Mouse (Mus musculus) erythroblast, adult 5-6 weeks (primary cell): ENCODE results near the gene 1700008O03Rik. TPM values are rescaled to one million over a fixed set of nuclear protein-coding genes. Genes with fewer than 3 reads are reported as not detected.

Source experiments
- ATAC-seq: replicated peaks from 2 replicates; pipeline ENCODE4 v1.8.0; 2016; ENCODE audit warnings: moderate number of reproducible peaks, mild to moderate bottlenecking, moderate TSS enrichment, inconsistent platforms; ENCODE audit not compliant: poor library complexity, low FRiP score, severe bottlenecking
- total RNA-seq, 2 experiments: library from RNA; stranded (forward) in 1 of 2; stranded (reverse) in 1 of 2; fragments of 150-400 nt in 1 of 2; fragments of 200-764, 138-1000 nt in 1 of 2; gene quantifications; 2 replicates each; pipeline versions ENCODE4 v1.2.3 to v1.2.4; 2015 to 2017; ENCODE audit warnings: low replicate concordance in 2 of 2

The 1700008O03Rik gene
- total RNA-seq, 2 experiments from 2014 or later: not detected

DNA sequence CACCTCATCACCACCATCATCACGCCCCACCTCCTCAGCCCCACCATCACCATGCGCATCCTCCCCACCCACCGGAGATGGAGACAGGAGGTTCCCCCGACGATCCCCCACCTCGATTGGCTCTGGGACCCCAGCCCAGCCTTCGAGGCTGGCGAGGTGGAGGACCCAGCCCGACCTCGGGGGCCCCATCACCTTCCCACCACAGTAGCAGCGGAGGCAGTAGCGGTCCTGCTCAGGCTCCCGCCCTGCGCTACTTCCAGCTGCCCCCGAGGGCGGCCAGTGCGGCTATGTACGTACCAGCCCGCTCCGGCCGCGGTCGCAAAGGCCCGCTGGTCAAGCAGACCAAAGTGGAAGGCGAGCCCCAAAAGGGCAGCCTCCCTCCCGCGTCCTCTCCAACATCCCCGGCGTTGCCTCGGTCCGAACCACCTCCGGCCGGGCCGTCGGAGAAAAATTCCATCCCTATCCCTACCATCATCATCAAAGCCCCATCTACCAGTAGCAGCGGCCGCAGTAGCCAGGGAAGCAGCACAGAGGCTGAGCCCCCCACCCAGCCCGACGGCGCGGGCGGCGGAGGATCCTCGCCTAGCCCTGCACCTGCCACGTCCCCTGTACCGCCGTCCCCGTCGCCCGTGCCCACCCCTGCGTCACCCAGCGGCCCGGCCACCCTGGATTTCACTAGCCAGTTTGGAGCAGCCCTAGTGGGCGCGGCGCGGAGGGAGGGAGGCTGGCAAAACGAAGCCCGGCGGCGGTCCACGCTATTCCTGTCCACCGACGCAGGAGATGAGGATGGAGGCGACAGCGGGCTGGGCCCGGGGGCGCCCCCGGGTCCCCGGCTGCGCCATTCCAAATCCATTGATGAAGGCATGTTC is 33.5 kb downstream of the 1700008O03Rik start:
- no peak for ATAC-seq

DNA sequence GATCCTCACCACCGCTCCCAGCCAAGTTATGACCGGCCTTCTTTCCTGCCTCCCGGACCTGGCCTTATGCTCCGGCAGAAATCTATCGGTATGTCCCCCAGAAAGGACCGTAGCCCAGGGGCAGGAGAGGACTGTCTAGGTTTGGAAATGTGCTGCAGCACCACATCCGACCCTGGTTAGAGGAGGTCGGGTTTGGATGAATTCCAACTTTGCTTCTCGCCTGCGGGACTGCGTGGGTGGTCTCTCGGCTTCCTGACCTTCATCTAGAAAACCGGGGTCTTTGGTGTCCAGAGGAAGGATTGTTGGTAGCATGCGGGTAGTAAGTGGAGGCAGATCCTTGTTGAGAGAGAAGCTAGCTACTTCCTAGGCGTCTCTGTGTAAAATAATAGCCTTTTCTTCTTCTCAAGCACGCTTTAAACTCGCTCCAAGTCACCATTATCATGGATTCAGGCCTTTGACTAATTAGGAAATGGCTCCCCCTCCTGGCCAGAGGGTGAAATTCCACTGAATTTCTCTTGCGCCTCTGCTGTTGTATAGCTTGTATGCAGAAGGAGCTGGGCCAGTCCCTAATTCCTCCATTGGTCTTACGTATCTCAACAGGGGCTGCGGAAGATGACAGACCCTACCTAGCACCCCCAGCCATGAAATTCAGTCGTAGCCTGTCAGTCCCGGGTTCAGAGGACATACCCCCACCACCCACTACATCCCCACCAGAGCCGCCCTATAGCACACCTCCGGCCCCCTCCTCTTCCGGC is 34.5 kb downstream of the 1700008O03Rik start:
- peak; percentile 72 for ATAC-seq

DNA sequence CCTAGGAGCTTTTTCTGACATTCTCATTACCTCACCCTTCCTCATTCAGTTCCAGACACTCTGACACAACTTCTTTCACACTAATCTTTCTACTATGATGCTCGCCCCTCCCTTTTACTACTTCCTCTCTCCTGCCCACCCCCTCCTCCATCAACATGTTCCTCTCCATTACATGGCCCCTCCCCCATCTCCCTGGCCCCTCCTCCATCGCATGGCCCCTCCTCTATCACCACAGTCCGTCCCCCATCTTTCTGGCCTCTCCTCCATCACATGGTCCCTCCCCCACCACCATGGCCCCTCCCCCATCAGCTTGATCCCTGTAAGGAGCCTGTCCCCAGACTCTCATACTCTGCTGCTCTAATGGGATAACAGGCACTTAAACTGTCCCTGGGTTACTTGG is 36.6 kb downstream of the 1700008O03Rik start:
- ATAC-seq: no peak

DNA sequence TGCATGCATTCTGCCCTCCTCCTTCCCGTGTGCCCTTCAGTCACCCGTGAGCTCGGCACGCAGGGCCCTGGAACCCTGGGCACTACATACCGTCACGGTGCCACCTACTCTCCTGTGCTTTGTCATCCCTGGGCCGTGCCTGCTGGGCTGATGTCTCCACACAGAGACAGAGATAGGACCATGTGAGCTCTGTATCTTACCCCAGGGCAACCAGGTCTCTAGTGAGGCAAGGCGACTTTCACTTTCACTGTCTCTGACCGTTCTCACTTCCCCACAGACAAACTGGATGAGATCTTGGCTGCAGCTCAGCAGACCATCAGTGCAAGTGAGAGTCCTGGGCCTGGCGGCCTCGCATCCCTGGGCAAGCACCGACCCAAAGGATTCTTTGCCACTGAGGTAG is 41.0 kb downstream of the 1700008O03Rik start:
- ATAC-seq: no peak

DNA sequence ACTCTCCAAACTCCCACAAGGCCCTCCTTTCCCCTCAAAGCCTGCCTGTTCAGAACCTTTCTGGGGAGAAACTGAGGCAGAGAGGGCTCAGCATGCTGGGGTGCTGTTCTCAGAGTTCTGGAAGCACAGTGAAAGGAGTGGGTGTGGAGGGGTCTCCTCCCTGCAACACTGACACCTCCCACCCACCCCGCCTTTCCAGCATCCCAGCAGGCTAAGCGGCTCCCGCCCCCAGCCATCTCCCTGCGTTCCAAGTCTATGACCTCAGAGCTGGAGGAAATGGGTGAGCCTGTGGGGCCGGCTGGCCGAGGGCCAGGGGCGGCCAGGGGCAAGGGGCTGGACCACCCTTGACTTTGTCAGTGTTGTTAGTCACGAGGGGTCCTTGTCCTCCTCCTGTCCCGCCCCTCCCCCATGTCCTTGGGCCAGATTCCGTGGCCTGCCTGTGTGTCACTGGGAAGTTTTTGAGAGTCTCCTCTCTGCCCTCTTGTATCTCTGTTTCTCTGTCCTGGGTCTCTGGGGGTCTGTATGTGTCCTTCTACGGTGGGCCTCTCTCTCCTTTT is 42.1 kb downstream of the 1700008O03Rik start:
- ATAC-seq: no peak

DNA sequence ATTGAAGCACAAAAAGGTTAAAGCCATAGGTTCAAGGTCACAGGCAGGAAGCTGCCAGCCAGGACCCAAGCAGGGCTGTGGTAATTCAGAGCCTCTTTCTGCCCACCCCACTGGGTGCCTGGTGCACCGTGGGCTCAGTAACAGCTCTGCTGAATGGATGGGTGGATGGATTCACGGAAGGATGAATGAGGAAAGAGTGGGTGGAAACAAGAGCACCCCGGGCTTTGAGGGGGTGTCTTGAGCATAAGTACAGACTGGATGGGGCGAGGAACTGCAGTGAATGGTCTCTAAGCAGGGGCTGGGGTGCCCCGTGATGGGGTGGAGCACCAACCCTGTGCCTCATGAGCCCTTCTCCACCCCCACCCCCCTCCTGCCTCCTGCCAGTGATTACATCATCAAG is 43.9 kb downstream of the 1700008O03Rik start:
- no peak for ATAC-seq

DNA sequence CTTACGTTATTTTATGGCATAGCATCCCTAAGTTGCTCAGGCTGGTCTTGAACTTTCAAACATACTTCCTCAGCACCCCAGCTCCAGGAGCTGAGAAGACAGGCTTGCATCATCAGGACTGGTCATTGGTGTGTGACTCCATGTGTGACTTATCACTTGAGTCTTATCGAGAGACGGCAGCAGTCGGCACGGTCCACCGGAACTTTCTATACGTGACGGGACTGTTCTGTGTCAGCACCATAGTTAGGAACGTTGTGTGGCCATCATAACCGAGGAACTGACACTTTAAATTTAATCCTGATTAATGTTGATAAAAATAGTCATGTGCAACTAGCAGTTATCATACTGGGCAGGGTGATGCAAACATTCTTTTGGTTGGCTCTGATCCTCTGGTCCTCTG is 44.5 kb downstream of the 1700008O03Rik start:
- no peak for ATAC-seq

DNA sequence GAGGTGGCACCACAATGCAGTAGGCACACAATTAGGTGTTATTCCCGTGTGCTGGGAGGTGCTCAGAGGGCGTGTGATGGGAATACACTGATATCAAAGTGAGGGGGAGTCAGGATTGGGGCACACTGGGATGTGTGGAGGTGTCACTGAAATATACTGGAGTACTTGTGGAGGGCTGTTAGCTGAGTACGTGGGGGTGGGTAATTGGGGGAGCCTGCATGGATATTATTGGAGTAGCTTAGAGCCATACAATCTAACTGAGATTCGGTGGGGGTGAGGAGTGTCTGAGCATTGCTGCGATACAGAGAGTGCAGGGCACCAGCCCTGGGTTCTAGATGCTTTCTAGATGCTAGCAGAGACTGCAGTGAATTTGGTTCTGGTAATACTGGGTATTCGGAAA is 45.4 kb downstream of the 1700008O03Rik start:
- no peak for ATAC-seq

DNA sequence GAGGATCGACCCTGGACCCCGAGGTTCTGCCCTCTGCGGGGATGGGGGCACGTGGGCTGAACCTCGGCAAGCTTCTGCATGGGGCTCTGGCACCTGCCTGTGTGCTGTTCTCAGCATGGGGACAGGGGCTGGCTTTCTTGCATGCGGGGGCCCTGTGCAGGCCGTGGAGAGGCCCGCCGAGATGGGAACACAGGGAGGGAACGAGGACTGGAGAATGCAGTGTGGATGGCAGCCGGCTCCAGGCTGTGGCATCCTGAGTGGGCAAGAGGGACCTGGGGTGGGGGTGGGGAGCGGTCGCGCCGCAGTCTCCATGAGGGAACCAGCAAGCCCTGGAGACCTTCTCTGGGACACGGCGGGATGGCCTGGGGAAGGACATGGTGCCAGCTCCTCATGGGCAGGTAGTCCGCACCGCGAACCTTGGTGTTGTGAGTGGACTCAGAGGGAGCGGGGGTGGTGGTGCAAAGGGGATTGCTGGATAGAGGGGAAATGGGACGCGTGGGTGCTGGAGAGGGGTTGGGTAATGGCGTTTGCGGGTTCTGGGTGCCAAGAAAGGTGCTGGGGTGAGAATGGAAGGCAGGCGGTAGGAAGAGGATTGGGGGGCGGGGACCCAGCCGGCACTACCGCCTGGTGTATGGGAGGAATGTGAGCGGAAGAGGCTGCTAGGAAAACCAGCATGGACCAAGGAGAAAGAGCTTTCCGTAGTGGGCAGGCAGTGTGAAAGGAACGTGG is 48.3 kb downstream of the 1700008O03Rik start:
- no peak for ATAC-seq

DNA sequence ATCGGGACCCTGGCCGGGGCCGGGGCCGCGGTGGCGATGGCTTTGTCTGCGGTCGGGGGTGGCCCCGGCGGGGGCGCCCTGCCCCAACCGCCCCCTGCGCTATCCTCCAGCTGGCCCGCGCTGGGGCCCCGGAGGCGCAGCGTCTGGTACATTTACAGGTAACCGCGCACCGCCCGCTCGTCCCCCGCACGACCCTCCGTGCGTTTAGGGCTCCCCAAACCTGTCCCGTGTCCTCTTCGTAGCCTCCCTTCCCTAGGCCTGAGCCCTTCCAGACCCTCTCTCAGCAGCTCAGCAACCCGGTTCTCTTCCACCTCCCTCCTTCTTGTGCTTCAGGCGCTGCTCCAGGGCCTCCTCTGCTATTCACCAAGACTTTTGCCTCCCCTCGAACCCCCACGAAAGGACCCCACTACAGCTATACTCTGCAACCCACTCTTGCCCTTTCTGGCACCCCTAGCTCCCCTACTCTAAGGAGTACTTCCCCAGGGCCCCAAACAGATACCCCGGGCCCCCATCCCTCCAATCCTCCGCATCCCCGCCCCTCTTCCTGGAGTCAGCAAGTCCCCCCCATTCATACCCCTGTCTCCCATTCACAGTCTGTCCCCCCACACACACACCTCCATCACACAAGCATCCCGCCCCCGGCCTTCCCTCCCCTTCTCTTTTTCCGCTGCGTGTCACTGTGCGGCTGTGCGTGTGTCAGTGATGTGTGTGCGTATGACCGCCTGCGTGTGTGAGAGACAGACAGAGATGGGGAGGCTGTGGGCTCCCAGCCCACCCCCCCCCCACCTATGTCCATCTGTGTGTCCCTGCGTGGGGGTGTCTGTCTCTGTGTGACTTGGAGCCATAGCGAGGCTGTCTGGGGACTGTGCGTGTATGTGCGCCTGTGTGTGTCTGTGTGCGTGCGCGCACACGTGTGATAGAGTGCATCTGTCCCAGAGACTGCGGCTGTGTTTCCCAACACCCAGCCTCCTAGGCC is 49.3 kb downstream of the 1700008O03Rik start:
- ATAC-seq: no peak

DNA sequence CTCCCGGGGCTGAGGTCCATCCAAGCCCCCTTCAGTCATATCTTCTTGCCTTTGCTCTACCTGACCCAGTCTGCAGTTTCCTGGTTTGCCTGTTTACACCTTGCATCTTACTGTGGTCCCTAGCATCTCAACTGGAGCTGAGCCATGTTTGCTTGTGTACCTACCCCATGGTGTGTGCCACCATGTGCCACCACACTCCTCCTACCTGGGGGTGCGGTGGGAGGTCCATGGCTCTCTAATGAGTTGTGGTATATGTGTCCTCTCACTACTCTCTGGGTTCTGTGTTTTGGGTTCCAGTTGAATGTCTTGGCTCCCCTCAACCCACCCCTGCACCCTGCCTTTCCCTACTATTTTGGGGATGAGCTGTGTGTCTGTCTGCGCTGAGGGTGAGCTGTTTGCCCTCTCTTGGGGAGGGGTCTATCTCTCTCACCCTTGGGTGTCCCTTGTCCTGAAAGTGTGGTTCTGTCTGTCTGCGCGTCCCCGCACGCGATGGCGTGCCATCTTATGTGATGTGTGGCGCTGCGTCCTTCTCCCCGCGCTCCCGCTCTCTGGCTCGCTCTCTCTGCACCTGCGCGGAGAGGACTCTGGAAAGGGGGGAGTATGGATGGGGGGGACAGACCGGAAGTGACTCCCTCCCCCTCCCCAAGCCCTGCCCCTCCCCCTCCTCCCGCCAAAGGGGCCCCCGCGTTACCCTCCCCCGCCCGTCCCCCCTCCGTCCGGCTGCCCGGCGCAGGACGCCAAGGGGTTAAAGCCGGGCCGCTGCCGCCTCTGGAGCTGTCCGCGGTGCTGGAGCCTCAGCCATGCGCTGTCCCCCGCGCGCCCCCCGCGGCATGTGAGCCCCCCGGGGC is 50.4 kb downstream of the 1700008O03Rik start:
- ATAC-seq: no peak

DNA sequence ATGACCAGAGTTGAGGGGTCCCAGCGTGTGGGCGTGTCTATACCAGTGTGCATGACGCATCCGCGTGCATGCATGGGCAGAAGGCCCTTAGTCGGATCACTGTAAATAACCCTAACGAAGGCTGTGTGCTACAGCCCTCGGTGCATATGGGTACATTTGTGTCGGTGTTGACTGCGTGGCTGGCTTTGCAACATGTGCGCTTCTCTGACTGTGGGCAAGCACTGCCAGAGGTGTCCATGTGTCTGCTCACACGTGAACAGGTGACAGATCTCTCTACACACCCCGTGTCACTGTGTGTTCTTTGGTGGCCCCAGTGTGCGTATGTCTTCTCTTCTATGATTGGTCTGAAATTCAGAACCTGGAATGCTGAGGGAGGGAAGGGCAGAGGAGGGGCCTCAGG is 51.5 kb downstream of the 1700008O03Rik start:
- ATAC-seq: no peak

DNA sequence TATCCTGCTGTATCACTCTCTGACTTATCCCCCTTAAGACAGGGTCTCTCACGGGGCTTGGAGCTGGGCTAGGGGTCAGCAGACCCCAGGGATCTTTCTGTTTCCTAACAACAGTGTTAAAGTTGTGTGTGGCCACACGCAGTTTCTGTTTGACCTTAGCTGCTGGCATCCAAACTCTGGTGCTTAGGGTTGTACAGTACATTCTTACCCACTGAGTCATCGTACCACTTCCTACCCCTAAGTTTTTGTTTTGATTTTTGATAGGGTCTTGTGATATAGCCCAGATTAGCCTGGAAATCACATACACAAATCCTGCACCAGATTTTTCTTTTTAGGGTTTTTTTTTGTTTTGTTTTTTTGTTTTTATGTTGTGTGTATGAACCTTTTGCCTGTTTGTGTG is 53.3 kb downstream of the 1700008O03Rik start:
- no peak for ATAC-seq

DNA sequence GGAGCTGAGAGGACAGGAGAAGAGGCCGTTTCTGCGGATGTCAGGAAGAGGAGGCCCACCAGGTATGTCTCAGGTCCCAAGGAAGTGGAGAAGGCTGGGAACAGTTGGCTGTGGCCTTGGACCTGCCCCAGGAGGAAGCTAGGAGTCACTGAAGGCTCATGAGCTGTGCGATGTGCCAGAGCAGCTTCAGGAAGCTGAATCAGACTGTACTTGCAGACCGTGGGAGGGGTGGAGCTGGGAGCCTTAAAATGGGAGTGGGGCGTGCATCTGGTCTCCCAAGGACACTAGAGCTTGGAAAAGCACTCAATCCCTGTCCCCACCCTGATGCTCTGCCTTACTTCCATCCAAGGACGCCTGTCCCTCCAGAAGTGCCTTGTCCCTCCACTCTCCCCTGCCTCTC is 59.0 kb downstream of the 1700008O03Rik start:
- no peak for ATAC-seq

DNA sequence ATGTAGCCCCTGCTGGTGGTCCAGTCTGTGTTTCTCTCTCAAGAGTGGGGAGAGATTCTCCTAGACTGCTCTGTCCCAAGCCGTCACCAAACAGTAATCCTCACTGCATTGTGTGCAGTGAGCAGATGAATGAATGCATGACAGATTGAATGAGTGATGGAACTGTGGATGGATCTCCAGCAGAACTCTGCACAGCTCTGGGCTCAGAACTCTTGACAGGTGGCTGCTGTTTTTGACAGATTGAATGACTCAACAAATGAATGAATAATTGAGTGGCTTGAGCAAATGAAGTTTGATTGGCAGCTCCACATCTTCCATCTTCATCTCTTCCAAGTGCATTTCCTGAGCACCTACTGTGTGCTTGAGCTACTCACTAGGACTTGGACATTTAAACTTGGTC is 63.3 kb downstream of the 1700008O03Rik start:
- ATAC-seq: no peak

DNA sequence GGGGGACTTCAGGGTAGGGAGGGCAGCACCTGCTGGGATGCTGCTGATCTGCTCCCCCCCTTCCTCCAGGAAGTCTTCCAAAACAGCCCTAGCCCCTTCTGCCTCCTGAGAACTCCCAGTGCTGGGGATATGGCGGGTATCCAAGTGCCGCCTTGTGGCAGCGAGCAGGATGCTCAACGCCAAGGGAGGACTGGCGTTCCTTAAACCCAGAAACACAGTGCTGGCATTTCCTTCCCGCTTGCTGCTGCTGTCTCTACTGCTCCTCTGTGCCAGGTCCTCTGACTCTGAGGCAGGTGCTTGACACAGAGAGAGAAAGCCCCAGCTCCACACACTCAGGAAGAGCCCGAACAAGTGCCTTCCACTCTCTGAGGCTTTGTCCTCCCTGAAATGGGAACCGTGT is 64.7 kb downstream of the 1700008O03Rik start:
- ATAC-seq: no peak

DNA sequence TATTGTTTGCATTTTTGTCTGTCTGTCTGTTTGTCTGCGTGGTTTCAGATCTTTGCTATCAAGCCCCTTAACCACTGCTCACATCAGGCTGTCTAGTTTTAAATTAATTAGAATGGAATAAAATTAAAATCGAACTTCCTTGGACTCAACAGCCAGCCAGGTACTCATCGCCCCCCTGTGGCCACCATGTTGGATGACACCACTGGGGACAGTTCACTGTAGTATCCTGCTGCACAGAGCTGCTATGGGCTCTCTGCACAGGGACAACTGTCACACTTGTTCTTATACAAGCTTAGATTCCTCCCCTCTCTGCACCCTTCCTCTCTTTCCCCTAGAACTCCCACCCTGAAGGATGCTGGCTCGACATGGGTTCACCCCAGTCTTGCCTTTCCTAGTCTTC is 67.7 kb downstream of the 1700008O03Rik start:
- ATAC-seq: no peak

DNA sequence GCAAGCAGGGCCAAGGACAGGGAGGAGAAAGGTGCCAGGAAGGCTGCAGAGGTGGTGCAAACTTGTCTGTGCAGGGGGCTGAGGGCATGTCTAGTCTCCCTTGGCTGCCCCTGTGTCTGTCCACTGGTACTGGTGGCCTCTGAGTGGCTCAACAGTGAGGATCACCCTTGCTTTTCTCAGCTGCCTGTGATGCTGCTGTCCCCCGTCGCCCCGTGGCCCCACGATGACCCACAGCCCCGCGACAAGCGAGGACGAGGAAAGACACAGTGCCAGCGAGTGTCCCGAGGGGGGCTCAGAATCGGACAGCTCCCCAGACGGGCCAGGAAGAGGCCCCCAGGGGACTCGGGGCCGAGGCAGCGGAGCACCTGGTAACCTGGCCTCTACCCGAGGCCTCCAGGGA is 73.1 kb downstream of the 1700008O03Rik start:
- ATAC-seq: no peak
